Mouse (Mus musculus) megakaryocyte, embryonic 14.5 days (primary cell): ENCODE measurements around the gene Timm29.

Source experiments
- FLI1 ChIP-seq: IDR thresholded peaks from 2 replicates; pipeline ENCODE4 v1.6.1; 2012; ENCODE audit warnings: low read length, inconsistent platforms, mixed read lengths
- GATA1 ChIP-seq: IDR thresholded peaks from 3 replicates; pipeline ENCODE4 v1.6.1; 2012; ENCODE audit warnings: mixed read lengths, low read length, inconsistent platforms, borderline replicate concordance

DNA sequence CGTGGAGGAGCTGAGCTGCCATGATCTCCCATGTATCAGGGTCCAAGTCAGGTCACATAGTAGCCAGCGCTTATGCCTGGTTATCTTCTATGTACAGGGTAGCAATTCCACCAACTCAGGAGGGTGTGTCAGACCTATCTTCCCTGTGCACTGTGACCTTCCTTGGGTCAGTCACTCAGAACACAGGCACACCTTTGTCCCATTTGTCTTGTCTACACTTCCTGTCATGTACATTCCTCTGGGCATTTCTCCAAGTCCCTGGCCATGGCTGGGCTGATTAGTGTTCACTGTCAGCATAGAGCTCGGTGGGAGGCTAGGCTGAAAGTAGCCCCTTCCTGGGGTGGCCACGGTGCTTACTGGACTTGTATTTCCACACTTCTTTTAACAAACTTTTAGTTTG is 34.2 kb upstream of the Timm29 start:
- no peak for TF ChIP-seq GATA1
- TF ChIP-seq FLI1: no peak
